Mouse (Mus musculus) liver, embryonic 15.5 days (tissue): ENCODE results near the gene Nckap5l. TPM values are rescaled to one million over a fixed set of nuclear protein-coding genes. Genes with fewer than 3 reads are reported as not detected.

Source experiments
- ATAC-seq: fragments of 200-750 bp; cut with Nextera tagmentation; 2 replicates; pipeline ENCODE4 v1.8.0; 2017; ENCODE audit warnings: moderate number of reproducible peaks, mild to moderate bottlenecking, moderate library complexity; ENCODE audit not compliant: insufficient read depth
- H3K27ac ChIP-seq: fragments of 300-500 bp; sonication (generic); replicated peaks from 2 replicates; pipeline ENCODE4 v1.5.1; 2015; ENCODE audit warnings: mild to moderate bottlenecking, inconsistent platforms
- H3K27me3 ChIP-seq: fragments of 300-500 bp; sonication (generic); 2 replicates; pipeline ENCODE4 v1.6.1; 2015; ENCODE audit warnings: mild to moderate bottlenecking, inconsistent platforms
- H3K36me3 ChIP-seq: fragments of 300-500 bp; sonication (generic); replicated peaks from 2 replicates; pipeline ENCODE4 v1.6.1; 2015; ENCODE audit warnings: moderate library complexity, mild to moderate bottlenecking, inconsistent platforms
- H3K4me1 ChIP-seq: fragments of 300-500 bp; sonication (generic); replicated peaks from 2 replicates; pipeline ENCODE4 v1.6.1; 2015; ENCODE audit warnings: inconsistent platforms
- H3K4me2 ChIP-seq: fragments of 300-500 bp; sonication (generic); 2 replicates; pipeline ENCODE4 v1.6.1; 2015; ENCODE audit warnings: moderate library complexity, mild to moderate bottlenecking, inconsistent platforms
- H3K4me3 ChIP-seq: fragments of 300-500 bp; sonication (generic); replicated peaks from 2 replicates; pipeline ENCODE4 v1.5.1; 2015; ENCODE audit warnings: mild to moderate bottlenecking, inconsistent platforms
- H3K9ac ChIP-seq: fragments of 300-500 bp; sonication (generic); 2 replicates; pipeline ENCODE4 v1.6.1; 2015; ENCODE audit warnings: moderate library complexity, mild to moderate bottlenecking, inconsistent platforms
- H3K9me3 ChIP-seq: fragments of 300-500 bp; sonication (generic); replicated peaks from 2 replicates; pipeline ENCODE4 v1.6.1; 2016; ENCODE audit warnings: inconsistent platforms
- WGBS: fragments of 180-500 bp; shearing (Covaris S2); methylation state at CpG from one replicate; pipeline ENCODE4 v1.1.7; 2015; ENCODE audit warnings: mixed read lengths; ENCODE audit not compliant: insufficient replicate concordance; 5-methylcytosine and 5-hydroxymethylcytosine counted together
- polyA plus RNA-seq: library from polyadenylated mRNA; unstranded; fragments of >200 nt; fragmentation: Nextera tagmentation; extraction: Ambion mirVana; gene quantifications from 2 replicates; pipeline ENCODE4 v1.2.1, GENCODE M21; 2015

Nckap5l gene
- polyA plus RNA-seq, 1 experiment from 2014 or later = 0.92 TPM

DNA sequence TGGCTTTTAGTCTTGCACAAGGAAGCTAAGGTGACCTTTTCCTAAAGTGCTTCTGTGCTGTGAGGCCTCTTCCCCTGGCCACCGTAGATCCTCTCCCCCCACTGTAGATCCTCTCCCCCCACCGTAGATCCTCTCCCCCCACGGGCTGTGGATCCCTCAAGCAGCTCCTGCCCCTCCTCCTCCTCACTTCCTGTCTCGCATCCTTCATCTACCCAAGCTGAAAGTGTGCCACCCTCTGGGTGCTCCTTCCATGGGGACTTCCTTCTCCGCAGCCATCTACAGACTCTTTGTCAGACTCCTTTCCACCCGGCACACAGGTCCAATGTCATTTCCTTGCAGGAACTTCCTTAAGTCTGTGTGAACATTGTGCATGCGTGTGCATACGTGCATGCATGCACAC lies 27.2 kb downstream of the Nckap5l start:
- Histone ChIP-seq H3K4me3 (no peak overlapping the region), H3K9me3 (no peaks in the 10 kb centered on the region), H3K27ac (no peak overlapping the region), H3K4me2 (no peak overlapping the region), H3K4me1 (peaks cover 9% of the 10 kb centered on the region; the same call in 1 of the 2 replicates), H3K9ac (no peak overlapping the region), H3K27me3 (no peaks in the 10 kb centered on the region), H3K36me3 (no peaks in the 10 kb centered on the region)
- no peak for ATAC-seq
- WGBS = 53% methylated on average over 8 of the region's 8 CpGs

GRCm38 (mm10) chr15:99423884-99424283 lies 33.7 kb downstream of the Nckap5l start:
- Histone ChIP-seq H3K27me3 (no peaks in the 10 kb centered on the region), H3K9me3 (no peaks in the 10 kb centered on the region), H3K4me3 (no peak overlapping the region), H3K9ac (no peak overlapping the region), H3K27ac (no peak overlapping the region), H3K4me2 (no peak overlapping the region), H3K36me3 (no peaks in the 10 kb centered on the region), H3K4me1 (peaks cover 11% of the 10 kb centered on the region)
- WGBS = 72% methylated on average over 9 of the region's 9 CpGs
- ATAC-seq = no peak

DNA sequence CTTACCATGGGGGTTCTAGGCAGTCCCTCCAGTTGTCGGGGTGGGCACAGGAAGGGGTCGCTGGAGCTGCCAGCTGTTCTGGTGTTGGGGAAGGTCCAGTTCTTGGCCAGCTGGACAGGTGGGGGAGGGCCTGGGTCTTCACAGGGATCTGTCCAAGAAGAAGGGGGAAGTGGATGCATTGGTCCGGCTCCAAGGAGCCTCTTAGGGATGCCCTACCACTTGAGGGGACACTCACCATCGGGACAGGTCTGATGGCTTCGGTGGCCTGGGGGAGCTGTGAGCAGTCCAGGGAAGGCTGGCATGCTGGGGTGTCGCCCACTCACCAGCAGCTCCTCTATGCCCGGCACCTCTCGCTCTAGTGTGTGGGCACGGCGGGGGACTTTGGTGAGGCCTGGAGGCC lies 34.4 kb downstream of the Nckap5l start:
- peaks cover 11% of the 10 kb centered on the region for H3K4me1 ChIP-seq
- H3K27ac ChIP-seq = no peak overlapping the region
- WGBS = 75% methylated on average over 10 of the region's 10 CpGs
- no peak overlapping the region for H3K9ac ChIP-seq
- H3K27me3 ChIP-seq = no peaks in the 10 kb centered on the region
- no peaks in the 10 kb centered on the region for H3K36me3 ChIP-seq
- no peak overlapping the region for H3K4me3 ChIP-seq
- ATAC-seq = no peak
- H3K4me2 ChIP-seq = no peak overlapping the region
- no peaks in the 10 kb centered on the region for H3K9me3 ChIP-seq

DNA sequence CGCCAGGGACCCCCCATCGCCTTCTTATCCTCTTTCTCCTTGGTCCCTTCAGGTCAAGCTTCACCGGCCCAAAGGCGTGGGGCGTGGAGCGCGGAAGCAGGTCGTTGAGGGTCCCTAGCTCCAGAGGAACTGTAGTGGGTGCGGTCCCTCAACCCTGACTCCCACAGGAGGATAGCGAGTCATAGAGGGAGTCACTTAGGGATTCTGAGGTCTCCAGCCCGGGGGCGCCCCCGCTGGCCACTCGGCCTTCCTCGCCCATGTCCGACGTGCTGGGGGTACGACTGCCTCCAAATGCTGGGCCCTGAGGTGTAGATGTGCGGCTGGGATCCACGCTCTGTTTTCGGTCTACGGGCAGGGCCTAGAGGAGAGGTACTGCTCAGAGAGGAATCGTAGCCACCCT lies 35.0 kb downstream of the Nckap5l start:
- Histone ChIP-seq H3K4me3 (no peak overlapping the region), H3K27me3 (no peaks in the 10 kb centered on the region), H3K4me1 (peaks cover 11% of the 10 kb centered on the region), H3K9ac (no peak overlapping the region), H3K36me3 (no peaks in the 10 kb centered on the region), H3K4me2 (no peak overlapping the region), H3K27ac (no peak overlapping the region), H3K9me3 (no peaks in the 10 kb centered on the region)
- ATAC-seq = no peak
- 88% methylated on average over 23 of the region's 23 CpGs for WGBS

DNA sequence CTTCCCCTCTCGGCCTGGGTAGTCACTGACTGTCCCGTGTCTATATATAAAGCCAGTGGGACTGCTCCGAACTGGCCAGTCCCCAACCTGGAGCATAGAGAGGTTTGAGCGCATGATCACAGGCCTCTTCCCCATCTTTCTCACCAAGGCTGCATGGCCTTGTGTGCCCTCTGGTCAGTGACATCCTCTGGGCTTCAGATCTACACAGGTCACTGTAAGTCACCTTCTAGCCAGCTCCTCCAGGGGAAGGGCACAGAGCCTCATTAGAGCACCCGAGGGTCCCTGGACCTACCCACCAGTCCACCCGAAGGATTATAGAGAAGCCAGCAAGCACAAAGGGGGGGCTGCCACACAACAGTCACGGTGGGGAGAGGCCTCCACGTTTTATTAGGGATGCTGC lies 35.9 kb downstream of the Nckap5l start:
- no peak overlapping the region for H3K27ac ChIP-seq
- no peak overlapping the region for H3K9ac ChIP-seq
- H3K36me3 ChIP-seq = no peaks in the 10 kb centered on the region
- no peaks in the 10 kb centered on the region for H3K27me3 ChIP-seq
- H3K4me1 ChIP-seq = peaks cover 16% of the 10 kb centered on the region
- no peak overlapping the region for H3K4me3 ChIP-seq
- no peaks in the 10 kb centered on the region for H3K9me3 ChIP-seq
- no peak for ATAC-seq
- WGBS = 56% methylated on average over 8 of the region's 8 CpGs
- H3K4me2 ChIP-seq = no peak overlapping the region

- H3K4me3 ChIP-seq = no peak overlapping the region
- H3K36me3 ChIP-seq = no peaks in the 10 kb centered on the region
- no peak for ATAC-seq
- H3K4me1 ChIP-seq = peaks cover 20% of the 10 kb centered on the region
- no peaks in the 10 kb centered on the region for H3K27me3 ChIP-seq
- peak overlapping the region; percentile 42 for H3K4me2 ChIP-seq
- H3K27ac ChIP-seq = peak overlapping the region; percentile 42; the same call in 1 of the 2 replicates
- no peaks in the 10 kb centered on the region for H3K9me3 ChIP-seq
- WGBS = 40% methylated on average over 9 of the region's 9 CpGs
- H3K9ac ChIP-seq = no peak overlapping the region
These were observed 36.4 kb downstream of the Nckap5l start for GRCm38 (mm10) chr15:99421152-99421551.

DNA sequence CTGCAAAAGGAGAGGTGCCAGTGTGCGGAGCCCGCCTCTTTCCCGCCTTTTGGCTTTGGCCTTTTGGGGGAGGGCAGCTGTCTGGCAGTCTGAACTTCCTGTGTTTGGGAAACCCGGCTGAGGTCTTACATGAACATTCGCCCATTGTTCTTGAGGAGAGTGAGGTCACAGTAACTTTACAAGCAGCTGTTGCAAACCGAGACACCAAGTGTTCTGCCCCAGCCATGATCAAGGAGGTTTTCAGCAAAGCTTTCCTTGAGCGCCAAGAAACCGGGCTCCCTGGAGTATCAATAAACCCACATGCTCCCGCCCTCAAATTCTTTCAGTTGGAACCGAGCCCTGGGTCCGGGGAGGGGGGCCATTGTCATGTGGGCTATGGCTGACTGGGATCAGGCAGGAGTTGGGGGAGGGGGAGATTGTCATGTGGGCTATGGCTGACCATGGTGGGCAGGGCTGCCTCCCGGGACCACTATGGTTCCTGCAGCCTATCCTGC lies 37.0 kb downstream of the Nckap5l start:
- H3K36me3 ChIP-seq = no peaks in the 10 kb centered on the region
- H3K4me3 ChIP-seq = no peak overlapping the region
- peak overlapping the region; percentile 42; the same call in 1 of the 2 replicates for H3K27ac ChIP-seq
- no peaks in the 10 kb centered on the region for H3K27me3 ChIP-seq
- no peak for ATAC-seq
- H3K4me1 ChIP-seq = peaks cover 23% of the 10 kb centered on the region
- H3K9me3 ChIP-seq = no peaks in the 10 kb centered on the region
- WGBS = 8% methylated on average over 12 of the region's 12 CpGs
- peak overlapping the region; percentile 42 for H3K4me2 ChIP-seq
- H3K9ac ChIP-seq = no peak overlapping the region

- no peak for ATAC-seq
- no peaks in the 10 kb centered on the region for H3K9me3 ChIP-seq
- no peak overlapping the region for H3K4me3 ChIP-seq
- peaks cover 23% of the 10 kb centered on the region for H3K4me1 ChIP-seq
- H3K27me3 ChIP-seq = no peaks in the 10 kb centered on the region
- H3K27ac ChIP-seq = 0 out of 2 replicates have a peak overlapping the region, but pooled peaks have one; percentile 42
- H3K9ac ChIP-seq = no peak overlapping the region
- WGBS = 31% methylated on average over 5 of the region's 5 CpGs
- H3K4me2 ChIP-seq = peak overlapping the region; percentile 42
- H3K36me3 ChIP-seq = no peaks in the 10 kb centered on the region
These were observed 37.4 kb downstream of the Nckap5l start for GRCm38 (mm10) chr15:99420101-99420500.

DNA sequence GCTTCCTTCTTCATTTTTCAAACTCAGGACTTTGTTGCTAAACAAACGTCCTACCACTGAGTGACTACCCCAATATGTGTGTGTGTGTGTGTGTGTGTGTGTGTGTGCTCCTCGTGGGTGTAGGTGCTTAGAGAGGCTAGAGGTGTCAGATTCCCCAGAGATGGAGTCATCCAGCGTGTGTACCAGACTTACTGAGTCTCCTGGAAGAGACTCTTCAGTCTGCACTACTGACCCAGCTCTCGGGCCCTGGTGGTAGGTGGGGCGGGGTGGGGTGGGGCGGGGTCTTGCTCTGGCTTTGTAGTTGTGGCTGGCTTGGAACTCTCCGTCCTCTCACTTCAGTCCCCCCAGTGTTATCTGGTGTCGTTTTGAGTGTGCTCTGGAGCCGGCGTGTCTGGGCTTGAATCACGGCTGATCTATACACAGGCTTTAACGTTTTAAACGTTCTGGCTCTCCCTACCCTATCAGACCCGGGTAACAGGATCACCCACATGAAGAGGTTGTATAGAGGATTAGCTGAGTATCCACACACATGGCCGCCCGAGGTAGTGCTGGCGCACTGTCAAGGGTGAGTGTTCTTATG lies 39.8 kb downstream of the Nckap5l start:
- Histone ChIP-seq H3K4me3 (no peak overlapping the region), H3K4me1 (peaks cover 23% of the 10 kb centered on the region), H3K4me2 (no peak overlapping the region), H3K36me3 (no peaks in the 10 kb centered on the region), H3K9ac (no peak overlapping the region), H3K9me3 (no peaks in the 10 kb centered on the region), H3K27ac (no peak overlapping the region), H3K27me3 (no peaks in the 10 kb centered on the region)
- 25% methylated on average over 17 of the region's 17 CpGs for WGBS
- ATAC-seq = no peak

DNA sequence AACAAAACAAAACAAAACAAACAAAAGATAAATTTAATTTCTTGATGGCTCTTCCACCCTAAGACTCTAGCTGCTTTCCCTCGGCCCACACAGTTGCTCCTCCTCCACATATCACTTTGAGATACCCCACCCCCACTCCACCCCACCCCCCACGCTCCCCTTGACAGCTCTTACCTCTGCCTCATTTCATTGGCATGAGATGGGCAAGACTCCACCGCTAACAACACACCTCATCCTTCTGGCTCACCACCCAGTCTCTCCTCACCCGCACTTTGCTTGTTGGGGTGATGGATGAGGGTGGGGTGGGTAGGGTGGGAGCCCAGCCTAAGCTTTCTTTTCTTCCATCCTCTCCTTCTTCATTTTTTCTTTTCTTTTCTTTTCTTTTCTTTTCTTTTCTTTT lies 40.6 kb downstream of the Nckap5l start:
- Histone ChIP-seq H3K4me3 (no peak overlapping the region), H3K4me2 (peak overlapping the region; percentile 25), H3K27me3 (no peaks in the 10 kb centered on the region), H3K9me3 (no peaks in the 10 kb centered on the region), H3K36me3 (no peaks in the 10 kb centered on the region), H3K4me1 (peaks cover 23% of the 10 kb centered on the region), H3K27ac (no peak overlapping the region), H3K9ac (no peak overlapping the region; the same call in 1 of the 2 replicates)
- ATAC-seq = no peak
- WGBS = 25% methylated on average over 4 of the region's 4 CpGs

GRCm38 (mm10) chr15:99416348-99416882 lies 41.1 kb downstream of the Nckap5l start:
- no peaks in the 10 kb centered on the region for H3K9me3 ChIP-seq
- no peak overlapping the region; the same call in 1 of the 2 replicates for H3K9ac ChIP-seq
- H3K27ac ChIP-seq = no peak overlapping the region
- H3K4me2 ChIP-seq = peak overlapping the region; percentile 44
- peaks cover 23% of the 10 kb centered on the region for H3K4me1 ChIP-seq
- H3K27me3 ChIP-seq = no peaks in the 10 kb centered on the region
- 11% methylated on average over 13 of the region's 13 CpGs for WGBS
- no peaks in the 10 kb centered on the region for H3K36me3 ChIP-seq
- ATAC-seq = peak; percentile 23; the same call in 1 of the 2 replicates
- no peak overlapping the region for H3K4me3 ChIP-seq
